Mouse (Mus musculus): ENCODE data around the gene Wdr95. TPM values are rescaled to one million over a fixed set of nuclear protein-coding genes. Genes with fewer than 3 reads are reported as not detected.

Wdr95 gene
- total RNA-seq, 2 experiments from 2014 or later = not detected

GRCm38 (mm10) chr5:149577449-149577848, 49.0 kb downstream of the Wdr95 start:
- no peak for DNase-seq (ENCODE audit: low spot score in 2 of 2)

GRCm38 (mm10) chr5:149582642-149583262, 54.3 kb downstream of the Wdr95 start:
- no peak for DNase-seq (ENCODE audit: low spot score in 2 of 2)

GRCm38 (mm10) chr5:149583507-149583906, 55.0 kb downstream of the Wdr95 start:
- DNase-seq (ENCODE audit: low spot score in 2 of 2) = no peak

- no peak for DNase-seq (ENCODE audit: low spot score in 2 of 2)
Measured at GRCm38 (mm10) chr5:149584154-149584655, 55.7 kb downstream of the Wdr95 start.

GRCm38 (mm10) chr5:149585231-149585630, 56.8 kb downstream of the Wdr95 start:
- DNase-seq (ENCODE audit: low spot score in 2 of 2) = no peak

GRCm38 (mm10) chr5:149585910-149586309, 57.4 kb downstream of the Wdr95 start:
- peak in 1 of 2 experiments; percentile 8 for DNase-seq (ENCODE audit: low spot score in 2 of 2)

- DNase-seq (ENCODE audit: low spot score in 2 of 2) = no peak
Measured at GRCm38 (mm10) chr5:149587327-149587895, 58.9 kb downstream of the Wdr95 start.

GRCm38 (mm10) chr5:149588814-149589534, 60.5 kb downstream of the Wdr95 start:
- DNase-seq (ENCODE audit: low spot score in 2 of 2) = no peak

- no peak for DNase-seq (ENCODE audit: low spot score in 2 of 2)
Measured at GRCm38 (mm10) chr5:149589932-149590331, 61.5 kb downstream of the Wdr95 start.

GRCm38 (mm10) chr5:149594215-149594614, 65.7 kb downstream of the Wdr95 start:
- no peak for DNase-seq (ENCODE audit: low spot score in 2 of 2)

GRCm38 (mm10) chr5:149597351-149597750, 68.9 kb downstream of the Wdr95 start:
- no peak for DNase-seq (ENCODE audit: low spot score in 2 of 2)

- no peak for DNase-seq (ENCODE audit: low spot score in 2 of 2)
Measured at GRCm38 (mm10) chr5:149601996-149602395, 73.5 kb downstream of the Wdr95 start.

- DNase-seq (ENCODE audit: low spot score in 2 of 2) = no peak
Measured at GRCm38 (mm10) chr5:149603241-149603640, 74.8 kb downstream of the Wdr95 start.

GRCm38 (mm10) chr5:149607083-149607720, 78.7 kb downstream of the Wdr95 start:
- DNase-seq (ENCODE audit: low spot score in 2 of 2) = no peak

- no peak for DNase-seq (ENCODE audit: low spot score in 2 of 2)
Measured at GRCm38 (mm10) chr5:149611476-149612164, 83.1 kb downstream of the Wdr95 start.

- no peak for DNase-seq (ENCODE audit: low spot score in 2 of 2)
Measured at GRCm38 (mm10) chr5:149612165-149612518, 83.7 kb downstream of the Wdr95 start.

- DNase-seq (ENCODE audit: low spot score in 2 of 2) = no peak
Measured at GRCm38 (mm10) chr5:149612740-149613139, 84.3 kb downstream of the Wdr95 start.

- DNase-seq (ENCODE audit: low spot score in 2 of 2) = no peak
Measured at GRCm38 (mm10) chr5:149616138-149616537, 87.7 kb downstream of the Wdr95 start.

- no peak for DNase-seq (ENCODE audit: low spot score in 2 of 2)
Measured at GRCm38 (mm10) chr5:149616817-149617216, 88.3 kb downstream of the Wdr95 start.

- no peak for DNase-seq (ENCODE audit: low spot score in 2 of 2)
Measured at GRCm38 (mm10) chr5:149617776-149618425, 89.4 kb downstream of the Wdr95 start.

GRCm38 (mm10) chr5:149622152-149622551, 93.7 kb downstream of the Wdr95 start:
- DNase-seq (ENCODE audit: low spot score in 2 of 2) = no peak
